Mouse (Mus musculus) myocyte (in vitro differentiated cells): ENCODE measurements around the gene Scarf1. TPM values are rescaled to one million over a fixed set of nuclear protein-coding genes. Genes with fewer than 3 reads are reported as not detected.

ENCODE experiments used
- H3K27me3 ChIP-seq: one replicate; pipeline ENCODE4 v1.6.1; 2011; ENCODE audit not compliant: control insufficient read depth, insufficient read depth, insufficient read length
- H3K36me3 ChIP-seq: one replicate; pipeline ENCODE4 v1.6.1; 2011; ENCODE audit not compliant: control insufficient read depth, insufficient read depth
- H3K4me2 ChIP-seq: one replicate; pipeline ENCODE4 v1.6.1; 2011; ENCODE audit warnings: low read depth, control low read depth
- H3K4me3 ChIP-seq: one replicate; pipeline ENCODE4 v1.5.1; 2011; ENCODE audit warnings: mild to moderate bottlenecking, control low read depth, moderate library complexity
- H3K79me2 ChIP-seq: one replicate; pipeline ENCODE4 v1.6.1; 2011; ENCODE audit not compliant: control insufficient read depth, insufficient read depth
- H3ac ChIP-seq: one replicate; pipeline ENCODE4 v1.6.1; 2011; ENCODE audit not compliant: control insufficient read depth, insufficient read length
- CEBPB ChIP-seq: IDR thresholded peaks from 2 replicates; pipeline ENCODE4 v1.6.1; 2011; ENCODE audit warnings: mild to moderate bottlenecking, moderate library complexity; ENCODE audit not compliant: poor library complexity, insufficient read depth, severe bottlenecking
- E2F4 ChIP-seq: IDR thresholded peaks from one replicate; pipeline ENCODE4 v1.6.1; 2011; ENCODE audit warnings: mild to moderate bottlenecking, control low read depth, moderate library complexity; ENCODE audit not compliant: insufficient read depth
- MAX ChIP-seq: IDR thresholded peaks from one replicate; pipeline ENCODE4 v1.6.1; 2011; ENCODE audit warnings: low read depth, mild to moderate bottlenecking, control low read depth
- MYOD1 ChIP-seq, 3 experiments: IDR thresholded peaks; one replicate each; pipeline ENCODE4 v1.6.1; 2011; ENCODE audit warnings: control low read depth in 2 of 3, low read depth in 2 of 3, mild to moderate bottlenecking in 2 of 3, moderate library complexity in 1 of 3; ENCODE audit not compliant: insufficient read length in 2 of 3, control insufficient read depth in 1 of 3
- MYOG ChIP-seq, 3 experiments: IDR thresholded peaks; one replicate each; pipeline ENCODE4 v1.6.1; 2011; ENCODE audit warnings: control low read depth in 2 of 3, low read depth in 2 of 3, mild to moderate bottlenecking in 2 of 3; ENCODE audit not compliant: insufficient read length in 2 of 3, control insufficient read depth in 1 of 3, insufficient read depth in 1 of 3
- POLR2A ChIP-seq: IDR thresholded peaks from one replicate; pipeline ENCODE4 v1.6.1; 2011; ENCODE audit warnings: low read depth, mild to moderate bottlenecking, control low read depth, moderate library complexity; ENCODE audit not compliant: insufficient read length
- POLR2AphosphoS2 ChIP-seq: IDR thresholded peaks from one replicate; pipeline ENCODE4 v1.6.1; 2011; ENCODE audit warnings: low read depth, control low read depth; ENCODE audit not compliant: insufficient read length
- REST ChIP-seq: IDR thresholded peaks from one replicate; pipeline ENCODE4 v1.6.1; 2011; ENCODE audit warnings: mild to moderate bottlenecking, control low read depth, moderate library complexity; ENCODE audit not compliant: insufficient read depth, insufficient read length
- SRF ChIP-seq: IDR thresholded peaks from one replicate; pipeline ENCODE4 v1.6.1; 2011; ENCODE audit warnings: low read depth; ENCODE audit not compliant: control insufficient read depth, insufficient read length
- TCF12 ChIP-seq: IDR thresholded peaks from one replicate; pipeline ENCODE4 v1.6.1; 2011; ENCODE audit warnings: mild to moderate bottlenecking, control low read depth; ENCODE audit not compliant: poor library complexity, insufficient read depth, severe bottlenecking
- TCF3 ChIP-seq: IDR thresholded peaks from one replicate; pipeline ENCODE4 v1.6.1; 2011; ENCODE audit warnings: low read depth, control low read depth; ENCODE audit not compliant: insufficient read length
- USF1 ChIP-seq: IDR thresholded peaks from one replicate; pipeline ENCODE4 v1.6.1; 2011; ENCODE audit warnings: low read depth, mild to moderate bottlenecking, control low read depth, moderate library complexity
- polyA plus RNA-seq: library from polyadenylated mRNA; unstranded; fragments of >200 nt; fragmentation: generic; extraction: Trizol; gene quantifications from one replicate; pipeline ENCODE4 v1.2.1, GENCODE M21; 2012; ENCODE audit warnings: missing spikeins

Gene Scarf1
- polyA plus RNA-seq, 1 experiment, result 0.06 TPM

GRCm38 (mm10) chr11:75572854-75573650, 59.7 kb downstream of the Scarf1 start:
- Histone ChIP-seq H3ac (no peak overlapping the region), H3K4me2 (peak overlapping the region; percentile 40), H3K27me3 (no peaks in the 10 kb centered on the region), H3K79me2 (no peaks in the 10 kb centered on the region), H3K36me3 (no peaks in the 10 kb centered on the region), H3K4me3 (no peak overlapping the region)
- TF ChIP-seq MYOG (IDR thresholded peaks at IDR 0.05; ENCODE audit: control insufficient read depth in 1 of 3, insufficient read depth in 1 of 3, insufficient read length in 2 of 3, low read depth in 2 of 3), result peak in 2 of 3 experiments; percentile 43 to 61
- no peak for TF ChIP-seq MAX

- Histone ChIP-seq H3K4me2 (no peak overlapping the region), H3K27me3 (no peaks in the 10 kb centered on the region), H3ac (no peak overlapping the region), H3K36me3 (no peaks in the 10 kb centered on the region), H3K4me3 (no peak overlapping the region), H3K79me2 (no peaks in the 10 kb centered on the region)
- TF ChIP-seq MYOD1 (IDR thresholded peaks at IDR 0.05; ENCODE audit: control insufficient read depth in 1 of 3, insufficient read length in 2 of 3, low read depth in 2 of 3) (no peak), POLR2A (no peak), MYOG (IDR thresholded peaks at IDR 0.05; ENCODE audit: control insufficient read depth in 1 of 3, insufficient read depth in 1 of 3, insufficient read length in 2 of 3, low read depth in 2 of 3) (no peak), MAX (no peak), SRF (no peak), E2F4 (no peak), TCF12 (no peak), POLR2AphosphoS2 (no peak), USF1 (no peak), CEBPB (no peak), REST (no peak), TCF3 (no peak)
Observed at GRCm38 (mm10) chr11:75574378-75575123, 61.2 kb downstream of the Scarf1 start.

GRCm38 (mm10) chr11:75575560-75576123, 62.3 kb downstream of the Scarf1 start:
- no peak overlapping the region for H3K4me3 ChIP-seq
- H3K27me3 ChIP-seq, result no peaks in the 10 kb centered on the region
- TF ChIP-seq MYOD1 (IDR thresholded peaks at IDR 0.05; ENCODE audit: control insufficient read depth in 1 of 3, insufficient read length in 2 of 3, low read depth in 2 of 3) (no peak), REST (no peak), USF1 (peak; percentile 35)
- H3K79me2 ChIP-seq, result no peaks in the 10 kb centered on the region
- H3ac ChIP-seq, result no peak overlapping the region
- H3K36me3 ChIP-seq, result no peaks in the 10 kb centered on the region
- no peak overlapping the region for H3K4me2 ChIP-seq

Other genes with a start within 250 kb of the Scarf1 start
- gene Rpa1, start 165.2 kb upstream of the Scarf1 start, polyA plus RNA-seq, result 63.4 TPM
- 6.9 TPM for gene Smyd4, start 165.1 kb upstream of the Scarf1 start, polyA plus RNA-seq
- 911 TPM for gene Serpinf1, start 90.8 kb upstream of the Scarf1 start, polyA plus RNA-seq
- gene Serpinf2, start 73.9 kb upstream of the Scarf1 start, polyA plus RNA-seq, result 0.06 TPM
- gene Wdr81, start 58.8 kb upstream of the Scarf1 start, polyA plus RNA-seq, result 17.3 TPM
- gene Tlcd2, start 51.8 kb upstream of the Scarf1 start, polyA plus RNA-seq, result 2.9 TPM
- gene Prpf8, start 26.7 kb upstream of the Scarf1 start, polyA plus RNA-seq, result 93.0 TPM
- 4.6 TPM for gene Rilp, start 3.4 kb upstream of the Scarf1 start, polyA plus RNA-seq
- gene Slc43a2, start 18.2 kb downstream of the Scarf1 start, polyA plus RNA-seq, result 15.9 TPM
- gene Pitpna, start 74.6 kb downstream of the Scarf1 start, polyA plus RNA-seq, result 125 TPM
- 20.7 TPM for gene Inpp5k, start 117.4 kb downstream of the Scarf1 start, polyA plus RNA-seq
- gene Myo1c, start 137.0 kb downstream of the Scarf1 start, polyA plus RNA-seq, result 177 TPM
- gene Crk, start 165.7 kb downstream of the Scarf1 start, polyA plus RNA-seq, result 34.5 TPM
- gene Ywhae, start 219.3 kb downstream of the Scarf1 start, polyA plus RNA-seq, result 612 TPM